Mouse (Mus musculus): ENCODE measurements at regions not wholly inside any gene's neighbourhood (a gene's known extent, or its start where the extent isn't known, plus 50 kb on each side); places are given as distances from the start of the nearest gene placed in this dataset.

DNA sequence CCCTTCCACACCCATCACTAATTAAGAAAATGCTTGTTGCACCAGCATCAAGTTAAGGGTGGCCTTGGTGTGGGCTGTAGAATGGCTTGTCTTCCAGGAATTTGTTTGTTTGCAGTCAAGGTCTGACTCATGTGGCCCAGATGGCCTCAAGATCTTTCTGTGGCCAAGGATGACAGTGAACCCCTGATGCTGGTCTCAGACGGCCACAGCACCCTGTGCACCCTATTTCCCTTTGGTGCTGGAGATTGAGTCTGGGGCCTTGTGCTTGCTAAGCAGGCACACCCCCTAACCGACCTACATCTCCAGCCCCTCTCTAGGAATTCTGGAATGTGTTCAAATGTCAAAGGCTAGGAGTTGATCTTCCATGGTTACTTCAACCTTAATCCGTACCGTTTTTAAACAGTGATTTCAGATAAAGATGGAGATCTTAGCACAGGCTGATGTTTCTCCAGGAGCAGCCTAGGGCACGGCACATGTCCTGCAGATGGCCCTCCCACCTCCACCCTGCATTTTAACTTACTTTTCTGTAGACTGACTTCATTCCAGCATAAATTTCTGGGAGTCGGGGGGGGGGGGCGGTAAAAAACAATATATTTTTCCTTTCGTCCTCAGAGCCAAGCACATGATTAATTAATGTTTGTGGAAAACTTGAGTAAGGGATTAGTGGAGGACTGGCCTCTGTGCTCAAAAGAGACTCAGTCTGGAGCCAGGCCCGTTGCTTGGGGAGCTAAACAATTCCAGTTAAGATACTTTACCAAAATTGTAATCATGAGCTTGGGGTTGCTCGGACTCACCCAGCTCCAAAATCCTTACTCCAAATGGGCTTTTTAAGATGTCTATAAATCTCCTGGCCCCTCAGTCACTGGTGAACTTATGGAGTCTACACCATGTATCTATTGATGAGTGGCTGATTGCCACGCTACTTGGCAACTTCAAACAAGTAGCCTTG is 95.0 kb upstream of the Supt20 start:
- DNase-seq (ENCODE audit: low spot score in 2 of 2): no peak

DNA sequence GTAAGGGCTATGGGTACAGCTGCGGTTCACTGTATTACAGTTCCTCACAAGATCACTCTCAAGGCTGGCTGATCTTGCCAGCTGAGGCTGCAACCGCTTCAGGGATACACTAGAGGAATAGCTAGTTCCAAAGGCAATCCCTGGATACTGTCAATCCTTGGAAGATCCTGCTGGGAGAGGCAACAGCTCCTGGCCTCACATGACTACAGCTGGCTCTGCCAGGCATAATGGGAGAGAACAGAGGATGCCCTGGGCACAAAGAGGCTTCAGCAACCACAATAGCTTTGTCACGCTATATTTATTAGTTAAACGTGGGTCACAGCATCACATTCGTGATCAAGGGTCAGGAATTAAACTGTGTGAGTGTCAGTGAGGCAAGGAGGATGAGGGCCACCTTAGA is 94.3 kb upstream of the Supt20 start:
- DNase-seq (ENCODE audit: low spot score in 2 of 2): no peak

DNA sequence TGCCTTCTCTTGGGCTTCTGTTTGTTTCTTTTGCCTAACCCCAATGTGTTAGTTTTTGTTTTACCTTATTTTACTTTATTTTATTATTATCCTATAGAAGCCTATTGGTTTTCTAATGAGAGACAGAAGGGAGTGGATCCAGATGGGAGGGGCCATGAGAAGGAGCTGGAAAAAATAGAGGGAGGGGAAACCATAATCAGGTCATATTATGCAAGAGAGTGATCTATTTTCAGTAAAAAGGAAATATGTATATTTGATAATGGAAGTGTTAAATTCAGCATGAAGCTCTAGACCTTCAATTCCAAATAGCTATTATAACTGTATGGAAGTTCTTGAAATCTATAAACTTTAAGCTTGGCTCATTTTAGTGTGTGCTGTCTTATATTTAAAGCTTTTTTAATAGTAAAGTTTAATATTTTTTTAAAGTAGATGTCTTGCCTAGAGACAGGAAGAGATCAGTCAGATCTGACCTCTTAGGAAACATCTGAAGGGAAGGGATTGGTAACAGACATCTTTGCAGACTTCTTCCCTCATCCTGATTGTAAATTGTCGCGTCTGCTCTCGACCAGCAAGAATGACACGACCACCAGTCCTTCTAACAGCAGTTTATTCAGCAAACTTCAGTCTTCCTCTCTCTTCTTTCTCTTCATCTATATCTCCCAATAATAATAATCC is 87.8 kb upstream of the Supt20 start:
- no peak for DNase-seq (ENCODE audit: low spot score in 2 of 2)

DNA sequence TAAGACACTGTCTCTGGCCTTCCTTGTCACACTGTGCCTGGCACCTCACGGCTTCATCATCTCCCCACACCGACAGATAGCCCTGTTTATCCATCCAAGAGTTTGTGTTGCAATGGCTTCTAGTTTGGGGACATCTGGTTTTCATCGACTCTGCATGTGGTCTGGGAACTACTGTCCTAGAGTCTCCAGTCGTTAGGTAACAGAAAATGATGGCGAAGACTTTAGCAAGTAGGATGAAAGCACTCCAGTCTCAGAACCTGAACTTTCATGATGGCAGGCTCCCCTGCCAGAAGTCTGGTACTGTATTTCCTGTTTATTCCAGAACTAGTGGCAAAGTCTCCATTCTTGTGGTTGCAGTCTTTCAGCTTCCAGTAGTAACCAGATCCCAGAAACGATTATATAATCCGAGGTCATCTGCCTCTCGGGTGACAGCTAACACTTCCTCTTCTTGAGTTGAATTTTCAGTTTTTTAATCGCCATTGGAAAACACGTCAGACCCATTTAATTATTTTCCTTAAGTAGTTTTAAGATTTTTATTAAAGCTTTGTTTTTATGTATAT is 81.1 kb upstream of the Supt20 start:
- DNase-seq (ENCODE audit: low spot score in 2 of 2): no peak

DNA sequence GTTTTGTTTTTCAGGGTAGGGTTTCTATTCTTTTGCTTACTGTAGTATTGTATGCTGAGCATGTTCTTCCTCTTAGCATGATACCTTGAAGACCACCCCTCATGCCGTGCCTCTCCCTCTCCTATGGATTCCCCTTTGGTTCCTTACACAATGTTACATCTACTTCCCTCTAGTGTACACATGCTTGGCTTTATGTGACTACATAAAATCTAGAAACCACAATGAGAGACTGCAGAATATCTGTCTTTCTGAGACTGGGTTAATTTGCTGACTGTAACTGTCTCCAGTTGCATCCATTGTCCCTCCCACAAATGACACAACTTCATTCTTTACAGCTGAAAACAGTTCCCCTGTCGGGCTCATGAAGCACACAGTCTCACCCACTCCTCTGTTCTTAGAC is 78.8 kb upstream of the Supt20 start:
- no peak for DNase-seq (ENCODE audit: low spot score in 2 of 2)

DNA sequence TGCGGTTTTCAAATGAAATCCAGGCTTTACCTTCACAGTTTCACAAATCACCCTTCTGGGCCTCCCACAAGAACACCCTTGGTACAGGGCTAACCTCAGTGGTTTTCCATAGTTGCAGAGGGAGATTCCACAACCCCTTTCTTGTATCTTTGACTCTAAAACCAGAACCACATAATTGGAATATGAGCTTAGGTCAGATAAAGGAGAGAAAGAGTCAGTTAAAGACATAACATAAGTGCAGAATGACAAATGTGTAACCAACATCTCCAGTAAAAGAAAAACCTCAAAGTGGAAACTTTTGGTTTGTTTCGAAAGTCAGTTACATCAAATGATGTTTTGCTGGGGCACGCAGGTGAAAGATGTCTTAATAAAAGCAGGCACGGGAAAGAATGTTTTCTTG is 75.3 kb upstream of the Supt20 start:
- DNase-seq (ENCODE audit: low spot score in 2 of 2): no peak

DNA sequence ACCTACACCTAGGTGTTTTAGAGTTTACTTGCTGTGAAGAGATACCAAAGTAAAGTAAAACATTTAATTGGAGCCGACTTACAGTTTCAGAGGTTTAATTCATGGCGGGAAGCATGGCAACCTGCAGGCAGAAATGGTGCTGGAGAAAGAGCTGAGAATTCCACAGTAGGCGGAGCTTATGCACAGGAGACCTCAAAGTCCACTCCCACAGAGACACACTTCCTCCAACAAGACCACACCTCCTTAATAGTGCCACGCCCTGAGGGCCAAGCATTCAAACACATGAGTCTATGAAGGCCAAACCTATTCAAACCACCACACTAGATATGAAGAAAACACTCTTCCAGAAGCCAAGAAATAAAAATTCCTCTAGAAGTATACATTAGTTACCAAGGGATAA is 74.3 kb upstream of the Supt20 start:
- no peak for DNase-seq (ENCODE audit: low spot score in 2 of 2)

DNA sequence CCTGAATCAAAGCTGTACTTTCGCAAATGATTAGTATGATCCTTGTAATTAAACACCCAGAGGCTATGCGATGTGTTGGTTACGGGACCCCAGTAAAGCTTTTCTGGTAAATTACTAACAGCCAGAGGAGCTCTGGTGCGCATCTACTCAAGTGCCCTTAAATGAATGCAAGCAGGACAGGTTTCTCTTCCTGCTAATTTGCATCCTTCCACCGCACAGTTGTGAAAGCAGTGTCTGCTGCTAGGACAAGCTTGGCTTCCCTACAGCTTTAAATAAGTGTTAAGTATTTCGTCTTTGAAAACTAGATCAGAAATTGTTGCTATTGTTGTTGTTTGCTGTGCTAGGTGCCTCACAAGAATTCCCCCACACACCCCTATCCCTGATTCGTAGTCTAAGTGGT is 62.4 kb upstream of the Supt20 start:
- no peak for DNase-seq (ENCODE audit: low spot score in 2 of 2)

DNA sequence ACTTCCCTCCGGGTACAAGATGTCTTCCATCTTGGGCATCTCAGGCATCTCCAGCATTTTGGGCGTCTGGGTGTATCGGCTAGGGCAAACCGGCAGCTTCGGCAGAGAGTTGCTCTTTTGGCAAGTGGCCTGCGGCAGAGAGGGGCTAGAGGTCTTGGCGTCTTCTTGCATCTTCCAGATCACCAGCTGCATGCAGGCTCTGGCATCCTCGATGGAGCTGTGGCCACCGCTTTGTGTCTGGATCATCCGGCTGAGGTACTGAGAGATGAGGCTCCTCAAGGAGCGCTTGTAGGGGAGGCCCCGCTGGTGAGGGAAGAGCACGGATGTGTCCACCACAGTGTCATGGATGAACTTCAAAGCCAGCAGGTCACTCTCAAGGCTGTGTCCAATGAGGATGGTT is 59.9 kb upstream of the Supt20 start:
- no peak for DNase-seq (ENCODE audit: low spot score in 2 of 2)

DNA sequence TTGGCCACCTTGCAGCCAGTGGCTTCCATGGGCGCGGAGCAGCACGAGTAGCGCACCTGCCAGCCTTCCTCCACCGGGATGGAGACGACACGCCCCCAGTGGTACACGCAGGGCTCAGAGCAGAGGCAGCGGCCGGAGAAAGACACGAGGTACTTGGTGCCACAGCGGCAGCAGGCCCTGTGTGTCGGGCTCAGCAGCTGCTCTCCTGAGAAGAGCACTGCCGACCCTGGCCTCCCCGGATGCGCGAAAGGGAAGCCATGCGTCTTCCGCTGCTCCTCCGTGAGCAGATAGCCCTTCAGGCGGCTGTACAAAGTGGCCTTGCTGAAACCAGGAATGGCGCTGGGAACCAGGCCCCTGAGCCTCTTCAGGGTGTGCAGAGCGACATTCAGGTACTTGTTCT is 59.2 kb upstream of the Supt20 start:
- DNase-seq (ENCODE audit: low spot score in 2 of 2): no peak

DNA sequence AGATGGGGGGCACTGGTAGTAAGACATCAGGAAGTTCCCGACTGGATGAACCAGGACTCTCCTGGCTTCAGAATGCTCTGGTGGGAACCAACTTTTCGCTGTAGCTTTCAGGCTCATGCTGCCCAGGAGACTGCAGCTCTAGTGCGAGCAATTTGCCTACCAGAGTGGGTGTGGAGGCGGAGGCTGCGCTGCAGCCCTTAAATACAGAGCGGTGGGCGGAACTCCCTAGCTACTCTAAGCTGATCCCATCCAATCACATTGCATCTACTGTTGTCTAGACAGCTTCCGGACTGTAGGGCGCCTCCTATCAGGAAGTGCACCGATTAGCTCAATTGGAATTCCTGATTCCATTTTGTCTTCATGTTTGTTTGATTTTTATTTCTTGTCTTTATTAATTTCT is 58.2 kb upstream of the Supt20 start:
- DNase-seq (ENCODE audit: low spot score in 2 of 2): no peak

Data from spleen, postnatal 14 days (tissue).